Mouse (Mus musculus): ENCODE measurements around the gene Ccdc13.

Ccdc13 gene

GRCm38 (mm10) chr9:121807546-121807945, 31.7 kb downstream of the Ccdc13 start:
- no peak for DNase-seq (ENCODE audit: low spot score in 2 of 2)

GRCm38 (mm10) chr9:121802747-121803146, 36.5 kb downstream of the Ccdc13 start:
- DNase-seq (ENCODE audit: low spot score in 2 of 2) = no peak

GRCm38 (mm10) chr9:121798887-121799520, 40.3 kb downstream of the Ccdc13 start:
- no peak for DNase-seq (ENCODE audit: low spot score in 2 of 2)

- no peak for DNase-seq (ENCODE audit: low spot score in 2 of 2)
These were observed 41.5 kb downstream of the Ccdc13 start for GRCm38 (mm10) chr9:121797722-121798121.

- DNase-seq (ENCODE audit: low spot score in 2 of 2) = no peak
These were observed 44.2 kb downstream of the Ccdc13 start for GRCm38 (mm10) chr9:121794972-121795539.

GRCm38 (mm10) chr9:121791757-121792521, 47.3 kb downstream of the Ccdc13 start, which contains the start of gene Hhatl:
TSS of gene Hhatl (minus strand) at chr9:121792507.
- DNase-seq (ENCODE audit: low spot score in 2 of 2) = no peak

GRCm38 (mm10) chr9:121791206-121791605, 48.1 kb downstream of the Ccdc13 start:
- DNase-seq (ENCODE audit: low spot score in 2 of 2) = peak in 1 of 2 experiments; percentile 41

- no peak for DNase-seq (ENCODE audit: low spot score in 2 of 2)
These were observed 52.9 kb downstream of the Ccdc13 start for GRCm38 (mm10) chr9:121786359-121786758.

GRCm38 (mm10) chr9:121785261-121785660, 54.0 kb downstream of the Ccdc13 start:
- no peak for DNase-seq (ENCODE audit: low spot score in 2 of 2)

- no peak for DNase-seq (ENCODE audit: low spot score in 2 of 2)
These were observed 54.5 kb downstream of the Ccdc13 start for GRCm38 (mm10) chr9:121784801-121785200.

- peak; percentile 57 to 80 for DNase-seq (ENCODE audit: low spot score in 2 of 2)
These were observed 61.1 kb downstream of the Ccdc13 start for GRCm38 (mm10) chr9:121778066-121778624.

GRCm38 (mm10) chr9:121777484-121778065, 61.7 kb downstream of the Ccdc13 start, which contains the start of gene Klhl40:
TSS of gene Klhl40 (plus strand) at chr9:121777607.
- DNase-seq (ENCODE audit: low spot score in 2 of 2) = no peak

GRCm38 (mm10) chr9:121776511-121776910, 62.8 kb downstream of the Ccdc13 start:
- no peak for DNase-seq (ENCODE audit: low spot score in 2 of 2)

GRCm38 (mm10) chr9:121775951-121776350, 63.3 kb downstream of the Ccdc13 start:
- no peak for DNase-seq (ENCODE audit: low spot score in 2 of 2)

- DNase-seq (ENCODE audit: low spot score in 2 of 2) = no peak
These were observed 66.8 kb downstream of the Ccdc13 start for GRCm38 (mm10) chr9:121772412-121772811.

GRCm38 (mm10) chr9:121765166-121765855, 74.0 kb downstream of the Ccdc13 start:
- DNase-seq (ENCODE audit: low spot score in 2 of 2) = peak in 1 of 2 experiments; percentile 18

- peak in 1 of 2 experiments; percentile 29 for DNase-seq (ENCODE audit: low spot score in 2 of 2)
These were observed 75.5 kb downstream of the Ccdc13 start for GRCm38 (mm10) chr9:121763716-121764115.

- peak in 1 of 2 experiments; percentile 17 for DNase-seq (ENCODE audit: low spot score in 2 of 2)
These were observed 76.5 kb downstream of the Ccdc13 start for GRCm38 (mm10) chr9:121762761-121763160.

GRCm38 (mm10) chr9:121762248-121762647, 77.0 kb downstream of the Ccdc13 start:
- peak in 1 of 2 experiments; percentile 19 for DNase-seq (ENCODE audit: low spot score in 2 of 2)

- no peak for DNase-seq (ENCODE audit: low spot score in 2 of 2)
These were observed 77.5 kb downstream of the Ccdc13 start for GRCm38 (mm10) chr9:121761787-121762186.

GRCm38 (mm10) chr9:121761091-121761665, 78.1 kb downstream of the Ccdc13 start:
- DNase-seq (ENCODE audit: low spot score in 2 of 2) = peak in 1 of 2 experiments; percentile 5
